Mouse (Mus musculus) CD4-positive helper T cell, adult 2 months (primary cell): Measurements from ENCODE around the gene Shmt2.
A peak's percentile ranks its signal among the peaks of the same experiment; 100 is the strongest.

Experiments
- DNase-seq: peaks from one replicate; pipeline ENCODE4 v3.0.0-alpha.2; 2012; ENCODE audit warnings: low read depth, missing footprints, low spot score

Shmt2 gene

GRCm38 (mm10) chr10:127512307-127512666 is 10.0 kb downstream of the Shmt2 start:
- DNase-seq: no peak

- DNase-seq: peak; percentile 88
These were observed 10.5 kb downstream of the Shmt2 start for GRCm38 (mm10) chr10:127511634-127512306.

GRCm38 (mm10) chr10:127510895-127511617 is 11.2 kb downstream of the Shmt2 start:
- no peak for DNase-seq

GRCm38 (mm10) chr10:127509837-127510701 is 12.2 kb downstream of the Shmt2 start:
- DNase-seq: no peak

GRCm38 (mm10) chr10:127509051-127509836 is 13.0 kb downstream of the Shmt2 start:
- DNase-seq: peak; percentile 86

GRCm38 (mm10) chr10:127508239-127508638 is 14.0 kb downstream of the Shmt2 start:
- DNase-seq: peak; percentile 85

- DNase-seq: no peak
These were observed 21.1 kb downstream of the Shmt2 start, which contains the start of gene Stac3 for GRCm38 (mm10) chr10:127500894-127501893. TSS of gene Stac3 (plus strand) at chr10:127501686.

- no peak for DNase-seq
These were observed 22.2 kb downstream of the Shmt2 start for GRCm38 (mm10) chr10:127500042-127500441.

- no peak for DNase-seq
These were observed 22.7 kb downstream of the Shmt2 start for GRCm38 (mm10) chr10:127499516-127499915.

GRCm38 (mm10) chr10:127496156-127496555 is 26.1 kb downstream of the Shmt2 start:
- DNase-seq: no peak

- no peak for DNase-seq
These were observed 30.1 kb downstream of the Shmt2 start for GRCm38 (mm10) chr10:127492118-127492517.

- DNase-seq: no peak
These were observed 31.1 kb downstream of the Shmt2 start for GRCm38 (mm10) chr10:127491128-127491512.

- DNase-seq: no peak
These were observed 31.8 kb downstream of the Shmt2 start for GRCm38 (mm10) chr10:127490160-127491127.

GRCm38 (mm10) chr10:127488856-127489255 is 33.4 kb downstream of the Shmt2 start:
- DNase-seq: no peak

GRCm38 (mm10) chr10:127485235-127485634 is 37.0 kb downstream of the Shmt2 start:
- no peak for DNase-seq

- no peak for DNase-seq
These were observed 41.1 kb downstream of the Shmt2 start for GRCm38 (mm10) chr10:127480833-127481813.

GRCm38 (mm10) chr10:127479131-127479530 is 43.1 kb downstream of the Shmt2 start:
- DNase-seq: no peak

GRCm38 (mm10) chr10:127477301-127477700 is 44.9 kb downstream of the Shmt2 start:
- no peak for DNase-seq
